Mouse (Mus musculus) myocyte (in vitro differentiated cells): ENCODE results near the gene Col4a1. TPM values are rescaled to one million over a fixed set of nuclear protein-coding genes. Genes with fewer than 3 reads are reported as not detected.

Experiments used
- H3K27me3 ChIP-seq: one replicate; pipeline ENCODE4 v1.6.1; 2011; ENCODE audit not compliant: control insufficient read depth, insufficient read depth, insufficient read length
- H3K36me3 ChIP-seq: one replicate; pipeline ENCODE4 v1.6.1; 2011; ENCODE audit not compliant: control insufficient read depth, insufficient read depth
- H3K4me2 ChIP-seq: one replicate; pipeline ENCODE4 v1.6.1; 2011; ENCODE audit warnings: low read depth, control low read depth
- H3K4me3 ChIP-seq: one replicate; pipeline ENCODE4 v1.5.1; 2011; ENCODE audit warnings: mild to moderate bottlenecking, control low read depth, moderate library complexity
- H3K79me2 ChIP-seq: one replicate; pipeline ENCODE4 v1.6.1; 2011; ENCODE audit not compliant: control insufficient read depth, insufficient read depth
- H3ac ChIP-seq: one replicate; pipeline ENCODE4 v1.6.1; 2011; ENCODE audit not compliant: control insufficient read depth, insufficient read length
- CEBPB ChIP-seq: IDR thresholded peaks from 2 replicates; pipeline ENCODE4 v1.6.1; 2011; ENCODE audit warnings: mild to moderate bottlenecking, moderate library complexity; ENCODE audit not compliant: poor library complexity, insufficient read depth, severe bottlenecking
- E2F4 ChIP-seq: IDR thresholded peaks from one replicate; pipeline ENCODE4 v1.6.1; 2011; ENCODE audit warnings: mild to moderate bottlenecking, control low read depth, moderate library complexity; ENCODE audit not compliant: insufficient read depth
- MAX ChIP-seq: IDR thresholded peaks from one replicate; pipeline ENCODE4 v1.6.1; 2011; ENCODE audit warnings: low read depth, mild to moderate bottlenecking, control low read depth
- MYOD1 ChIP-seq, 3 experiments: IDR thresholded peaks; one replicate each; pipeline ENCODE4 v1.6.1; 2011; ENCODE audit warnings: control low read depth in 2 of 3, low read depth in 2 of 3, mild to moderate bottlenecking in 2 of 3, moderate library complexity in 1 of 3; ENCODE audit not compliant: insufficient read length in 2 of 3, control insufficient read depth in 1 of 3
- MYOG ChIP-seq, 3 experiments: IDR thresholded peaks; one replicate each; pipeline ENCODE4 v1.6.1; 2011; ENCODE audit warnings: control low read depth in 2 of 3, low read depth in 2 of 3, mild to moderate bottlenecking in 2 of 3; ENCODE audit not compliant: insufficient read length in 2 of 3, control insufficient read depth in 1 of 3, insufficient read depth in 1 of 3
- POLR2A ChIP-seq: IDR thresholded peaks from one replicate; pipeline ENCODE4 v1.6.1; 2011; ENCODE audit warnings: low read depth, mild to moderate bottlenecking, control low read depth, moderate library complexity; ENCODE audit not compliant: insufficient read length
- POLR2AphosphoS2 ChIP-seq: IDR thresholded peaks from one replicate; pipeline ENCODE4 v1.6.1; 2011; ENCODE audit warnings: low read depth, control low read depth; ENCODE audit not compliant: insufficient read length
- REST ChIP-seq: IDR thresholded peaks from one replicate; pipeline ENCODE4 v1.6.1; 2011; ENCODE audit warnings: mild to moderate bottlenecking, control low read depth, moderate library complexity; ENCODE audit not compliant: insufficient read depth, insufficient read length
- SRF ChIP-seq: IDR thresholded peaks from one replicate; pipeline ENCODE4 v1.6.1; 2011; ENCODE audit warnings: low read depth; ENCODE audit not compliant: control insufficient read depth, insufficient read length
- TCF12 ChIP-seq: IDR thresholded peaks from one replicate; pipeline ENCODE4 v1.6.1; 2011; ENCODE audit warnings: mild to moderate bottlenecking, control low read depth; ENCODE audit not compliant: poor library complexity, insufficient read depth, severe bottlenecking
- TCF3 ChIP-seq: IDR thresholded peaks from one replicate; pipeline ENCODE4 v1.6.1; 2011; ENCODE audit warnings: low read depth, control low read depth; ENCODE audit not compliant: insufficient read length
- USF1 ChIP-seq: IDR thresholded peaks from one replicate; pipeline ENCODE4 v1.6.1; 2011; ENCODE audit warnings: low read depth, mild to moderate bottlenecking, control low read depth, moderate library complexity
- polyA plus RNA-seq: library from polyadenylated mRNA; unstranded; fragments of >200 nt; fragmentation: generic; extraction: Trizol; gene quantifications from one replicate; pipeline ENCODE4 v1.2.1, GENCODE M21; 2012; ENCODE audit warnings: missing spikeins

The Col4a1 gene
- polyA plus RNA-seq, 1 experiment = 34.8 TPM

DNA sequence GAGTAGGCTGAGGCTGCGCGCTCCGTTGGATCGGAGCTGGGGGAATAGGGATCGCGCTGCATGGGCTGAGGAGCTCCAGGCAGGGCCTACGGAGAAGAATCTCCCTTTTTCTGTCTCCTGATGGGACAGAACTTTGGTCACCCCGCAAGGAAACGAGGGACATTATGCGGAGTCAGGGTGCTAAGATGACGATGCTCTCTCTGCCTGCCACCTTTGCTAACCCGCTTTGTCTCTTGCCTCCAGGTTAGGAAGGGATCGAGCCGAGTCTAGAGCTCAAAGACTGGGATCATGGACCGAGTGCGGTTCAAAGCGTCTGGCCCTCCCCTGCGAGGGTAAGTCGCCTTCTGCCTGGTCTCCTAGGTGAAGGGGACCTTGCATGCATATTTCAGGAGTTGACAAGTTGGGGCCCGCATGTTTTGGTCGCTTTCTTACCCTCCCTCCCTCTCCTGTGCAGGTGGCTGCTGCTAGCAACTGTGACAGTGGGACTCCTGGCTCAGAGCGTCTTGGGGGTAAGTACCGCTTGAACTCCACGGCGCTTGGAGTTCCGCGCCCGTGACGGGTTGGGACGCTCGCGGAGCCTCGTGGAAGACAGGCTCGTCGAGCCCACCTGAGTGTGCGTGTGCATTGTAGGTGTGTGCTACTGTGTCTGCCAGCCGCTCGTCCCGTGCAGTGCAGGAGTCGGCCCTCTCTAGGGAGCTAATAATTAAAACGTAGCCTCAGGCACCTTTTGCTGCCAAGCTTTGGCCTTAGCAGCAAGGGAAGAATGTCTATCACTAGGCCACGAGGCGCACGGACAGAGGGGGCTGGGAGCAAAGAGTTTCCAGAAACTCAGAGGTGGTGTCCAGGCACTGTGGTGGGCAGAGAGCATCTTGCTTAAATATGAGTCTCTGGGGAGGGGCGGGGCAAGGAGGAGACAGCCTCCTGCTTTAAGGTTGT is 818 bp upstream of the Col4a1 start:
- peak overlapping the region; percentile 78 for H3ac ChIP-seq
- no peaks in the 10 kb centered on the region for H3K27me3 ChIP-seq
- no peaks in the 10 kb centered on the region for H3K36me3 ChIP-seq
- peak overlapping the region; percentile 40 for H3K4me3 ChIP-seq
- peak overlapping the region; percentile 95 for H3K4me2 ChIP-seq
- peaks cover 19% of the 10 kb centered on the region for H3K79me2 ChIP-seq
- TF ChIP-seq USF1 (no peak), CEBPB (no peak), POLR2A (no peak), MAX (no peak), MYOG (IDR thresholded peaks at IDR 0.05; ENCODE audit: control insufficient read depth in 1 of 3, insufficient read depth in 1 of 3, insufficient read length in 2 of 3, low read depth in 2 of 3) (peak in 1 of 3 experiments; percentile 4), TCF12 (no peak)

- Histone ChIP-seq H3K4me3 (peak overlapping the region; percentile 40), H3K36me3 (no peaks in the 10 kb centered on the region), H3ac (peak overlapping the region; percentile 78), H3K79me2 (peaks cover 19% of the 10 kb centered on the region), H3K4me2 (peak overlapping the region; percentile 95), H3K27me3 (no peaks in the 10 kb centered on the region)
- TF ChIP-seq CEBPB (no peak), TCF3 (no peak), POLR2A (no peak), MAX (no peak), REST (no peak), MYOD1 (IDR thresholded peaks at IDR 0.05; ENCODE audit: control insufficient read depth in 1 of 3, insufficient read length in 2 of 3, low read depth in 2 of 3) (no peak), USF1 (no peak), SRF (no peak), TCF12 (no peak), POLR2AphosphoS2 (no peak), E2F4 (no peak), MYOG (IDR thresholded peaks at IDR 0.05; ENCODE audit: control insufficient read depth in 1 of 3, insufficient read depth in 1 of 3, insufficient read length in 2 of 3, low read depth in 2 of 3) (no peak)
Measured at GRCm38 (mm10) chr8:11311681-11312348, 811 bp downstream of the Col4a1 start.

GRCm38 (mm10) chr8:11310049-11310448 is 2.6 kb downstream of the Col4a1 start:
- no peak overlapping the region for H3K4me3 ChIP-seq
- H3K4me2 ChIP-seq = no peak overlapping the region
- TF ChIP-seq USF1 = no peak
- no peak for TF ChIP-seq TCF3
- TF ChIP-seq MAX = no peak
- no peak for TF ChIP-seq TCF12
- TF ChIP-seq E2F4 = no peak
- no peak for TF ChIP-seq MYOG (IDR thresholded peaks at IDR 0.05; ENCODE audit: control insufficient read depth in 1 of 3, insufficient read depth in 1 of 3, insufficient read length in 2 of 3, low read depth in 2 of 3)
- no peak for TF ChIP-seq CEBPB
- TF ChIP-seq REST = no peak
- TF ChIP-seq POLR2AphosphoS2 = no peak
- TF ChIP-seq SRF = no peak
- no peak for TF ChIP-seq POLR2A
- no peak for TF ChIP-seq MYOD1 (IDR thresholded peaks at IDR 0.05; ENCODE audit: control insufficient read depth in 1 of 3, insufficient read length in 2 of 3, low read depth in 2 of 3)
- H3K27me3 ChIP-seq = no peaks in the 10 kb centered on the region
- peaks cover 15% of the 10 kb centered on the region for H3K79me2 ChIP-seq
- no peaks in the 10 kb centered on the region for H3K36me3 ChIP-seq
- no peak overlapping the region for H3ac ChIP-seq

- no peak for TF ChIP-seq MAX
- no peak for TF ChIP-seq CEBPB
- TF ChIP-seq USF1 = no peak
- TF ChIP-seq MYOG (IDR thresholded peaks at IDR 0.05; ENCODE audit: control insufficient read depth in 1 of 3, insufficient read depth in 1 of 3, insufficient read length in 2 of 3, low read depth in 2 of 3) = no peak
- TF ChIP-seq MYOD1 (IDR thresholded peaks at IDR 0.05; ENCODE audit: control insufficient read depth in 1 of 3, insufficient read length in 2 of 3, low read depth in 2 of 3) = no peak
- Histone ChIP-seq H3K4me3 (no peak overlapping the region), H3K36me3 (no peaks in the 10 kb centered on the region), H3ac (no peak overlapping the region), H3K79me2 (peaks cover 15% of the 10 kb centered on the region), H3K27me3 (no peaks in the 10 kb centered on the region), H3K4me2 (no peak overlapping the region)
Measured at GRCm38 (mm10) chr8:11309226-11309625, 3.4 kb downstream of the Col4a1 start.
